Mouse (Mus musculus): ENCODE results near the gene Krtap3-1. TPM values are rescaled to one million over a fixed set of nuclear protein-coding genes. Genes with fewer than 3 reads are reported as not detected.

The Krtap3-1 gene
- polyA plus RNA-seq, 1 experiment from 2014 or later = not detected

GRCm38 (mm10) chr11:99574106-99574505 is 7.7 kb upstream of the Krtap3-1 start:
- Histone ChIP-seq H3K4me2 (replicated peaks) (peak overlapping the region; percentile 35), H3K27me3 (no peaks in the 10 kb centered on the region), H3K36me3 (no peaks in the 10 kb centered on the region), H3K9me3 (no peaks in the 10 kb centered on the region), H3K27ac (no peak overlapping the region), H3K4me3 (no peak overlapping the region), H3K4me1 (no peaks in the 10 kb centered on the region), H3K9ac (no peak overlapping the region)
- ATAC-seq (ENCODE audit: insufficient number of reproducible peaks, insufficient read depth, low FRiP score, low TSS enrichment) = no peak
- WGBS = 3% methylated on average over 7 of the region's 7 CpGs

GRCm38 (mm10) chr11:99573164-99573563 is 6.7 kb upstream of the Krtap3-1 start:
- Histone ChIP-seq H3K9me3 (no peaks in the 10 kb centered on the region), H3K4me1 (no peaks in the 10 kb centered on the region), H3K9ac (no peak overlapping the region), H3K4me2 (replicated peaks) (no peak overlapping the region), H3K4me3 (no peak overlapping the region), H3K27ac (no peak overlapping the region), H3K36me3 (no peaks in the 10 kb centered on the region), H3K27me3 (no peaks in the 10 kb centered on the region)
- 66% methylated on average over 4 of the region's 4 CpGs for WGBS
- ATAC-seq (ENCODE audit: insufficient number of reproducible peaks, insufficient read depth, low FRiP score, low TSS enrichment) = no peak

GRCm38 (mm10) chr11:99562580-99562979 is 3.9 kb downstream of the Krtap3-1 start:
- H3K4me2 ChIP-seq (replicated peaks) = no peak overlapping the region
- H3K27ac ChIP-seq = no peak overlapping the region
- 80% methylated on average over 6 of the region's 6 CpGs for WGBS
- no peak overlapping the region for H3K4me3 ChIP-seq
- no peaks in the 10 kb centered on the region for H3K36me3 ChIP-seq
- no peaks in the 10 kb centered on the region for H3K27me3 ChIP-seq
- H3K9ac ChIP-seq = no peak overlapping the region
- no peaks in the 10 kb centered on the region for H3K4me1 ChIP-seq
- ATAC-seq (ENCODE audit: insufficient number of reproducible peaks, insufficient read depth, low FRiP score, low TSS enrichment) = no peak
- no peaks in the 10 kb centered on the region for H3K9me3 ChIP-seq

- Histone ChIP-seq H3K4me2 (replicated peaks) (no peak within 1 kb of the TSS), H3K36me3 (no peaks in the 10 kb centered on the region), H3K4me3 (no peak within 1 kb of the TSS), H3K9ac (no peak within 1 kb of the TSS), H3K27me3 (no peaks in the 10 kb centered on the region), H3K27ac (no peak within 1 kb of the TSS), H3K9me3 (no peaks in the 10 kb centered on the region), H3K4me1 (no peaks in the 10 kb centered on the region)
- WGBS = 89% methylated on average over 9 of the region's 9 CpGs
- no peak for ATAC-seq (ENCODE audit: insufficient number of reproducible peaks, insufficient read depth, low FRiP score, low TSS enrichment)
Measured at GRCm38 (mm10) chr11:99559366-99559765, 7.1 kb downstream of the Krtap3-1 start, which contains the start of gene Gm11939. Gene Gm11939 (minus strand): TSS chr11:99559466.

GRCm38 (mm10) chr11:99557976-99558745 is 8.3 kb downstream of the Krtap3-1 start:
- Histone ChIP-seq H3K4me1 (no peaks in the 10 kb centered on the region), H3K4me3 (no peak overlapping the region)

GRCm38 (mm10) chr11:99556753-99557152 is 9.7 kb downstream of the Krtap3-1 start, which contains the start of gene Krtap3-2:
Gene Krtap3-2 (minus strand): TSS chr11:99556853.
- WGBS = 79% methylated on average over 2 of the region's 2 CpGs
- Histone ChIP-seq H3K4me1 (no peaks in the 10 kb centered on the region), H3K4me2 (replicated peaks) (no peak within 1 kb of the TSS), H3K9me3 (no peaks in the 10 kb centered on the region), H3K9ac (no peak within 1 kb of the TSS), H3K36me3 (no peaks in the 10 kb centered on the region), H3K27ac (no peak within 1 kb of the TSS), H3K27me3 (no peaks in the 10 kb centered on the region), H3K4me3 (no peak within 1 kb of the TSS)
- ATAC-seq (ENCODE audit: insufficient number of reproducible peaks, insufficient read depth, low FRiP score, low TSS enrichment) = no peak

More at GRCm38 (mm10) chr11:99557976-99558745, 8.3 kb downstream of the Krtap3-1 start:
- Histone ChIP-seq H3K9ac (no peak overlapping the region), H3K27ac (no peak overlapping the region), H3K36me3 (no peaks in the 10 kb centered on the region), H3K9me3 (no peaks in the 10 kb centered on the region), H3K4me2 (replicated peaks) (no peak overlapping the region), H3K27me3 (no peaks in the 10 kb centered on the region)
- WGBS = 68% methylated on average over 3 of the region's 3 CpGs
- no peak for ATAC-seq (ENCODE audit: insufficient number of reproducible peaks, insufficient read depth, low FRiP score, low TSS enrichment)

GRCm38 (mm10) chr11:99556195-99556594 is 10.2 kb downstream of the Krtap3-1 start:
- Histone ChIP-seq H3K4me2 (replicated peaks) (no peak overlapping the region), H3K4me3 (no peak overlapping the region), H3K4me1 (no peaks in the 10 kb centered on the region), H3K9me3 (no peaks in the 10 kb centered on the region), H3K27me3 (no peaks in the 10 kb centered on the region), H3K36me3 (no peaks in the 10 kb centered on the region), H3K27ac (no peak overlapping the region), H3K9ac (no peak overlapping the region)
- 81% methylated on average over 2 of the region's 2 CpGs for WGBS
- no peak for ATAC-seq (ENCODE audit: insufficient number of reproducible peaks, insufficient read depth, low FRiP score, low TSS enrichment)

GRCm38 (mm10) chr11:99550765-99551164 is 15.7 kb downstream of the Krtap3-1 start, which contains the start of gene Krtap3-3:
Gene Krtap3-3 (minus strand): TSS chr11:99550865.
- Histone ChIP-seq H3K36me3 (no peaks in the 10 kb centered on the region), H3K9ac (no peak within 1 kb of the TSS), H3K4me1 (no peaks in the 10 kb centered on the region), H3K27me3 (no peaks in the 10 kb centered on the region), H3K4me2 (replicated peaks) (no peak within 1 kb of the TSS), H3K9me3 (no peaks in the 10 kb centered on the region), H3K4me3 (no peak within 1 kb of the TSS), H3K27ac (no peak within 1 kb of the TSS)
- no peak for ATAC-seq (ENCODE audit: insufficient number of reproducible peaks, insufficient read depth, low FRiP score, low TSS enrichment)
- 72% methylated on average over 4 of the region's 4 CpGs for WGBS

GRCm38 (mm10) chr11:99547892-99548291 is 18.5 kb downstream of the Krtap3-1 start:
- H3K4me2 ChIP-seq (replicated peaks) = no peak overlapping the region
- H3K27ac ChIP-seq = no peak overlapping the region
- ATAC-seq (ENCODE audit: insufficient number of reproducible peaks, insufficient read depth, low FRiP score, low TSS enrichment) = no peak
- no peaks in the 10 kb centered on the region for H3K27me3 ChIP-seq
- H3K36me3 ChIP-seq = no peaks in the 10 kb centered on the region
- H3K4me3 ChIP-seq = no peak overlapping the region
- H3K9me3 ChIP-seq = no peaks in the 10 kb centered on the region
- no peaks in the 10 kb centered on the region for H3K4me1 ChIP-seq
- H3K9ac ChIP-seq = no peak overlapping the region

GRCm38 (mm10) chr11:99539721-99540120 is 26.7 kb downstream of the Krtap3-1 start:
- no peak overlapping the region for H3K27ac ChIP-seq
- 41% methylated on average over 9 of the region's 9 CpGs for WGBS
- H3K4me1 ChIP-seq = no peaks in the 10 kb centered on the region
- H3K9me3 ChIP-seq = no peaks in the 10 kb centered on the region
- no peak overlapping the region for H3K4me2 ChIP-seq (replicated peaks)
- no peak overlapping the region for H3K9ac ChIP-seq
- no peak overlapping the region for H3K4me3 ChIP-seq
- H3K27me3 ChIP-seq = no peaks in the 10 kb centered on the region
- no peaks in the 10 kb centered on the region for H3K36me3 ChIP-seq
- ATAC-seq (ENCODE audit: insufficient number of reproducible peaks, insufficient read depth, low FRiP score, low TSS enrichment) = no peak

GRCm38 (mm10) chr11:99521288-99521860 is 45.1 kb downstream of the Krtap3-1 start, which contains the start of gene Krt39:
Gene Krt39 (minus strand): TSS chr11:99521338.
- H3K4me1 ChIP-seq = no peaks in the 10 kb centered on the region
- 80% methylated on average over 13 of the region's 13 CpGs for WGBS
- no peak within 1 kb of the TSS for H3K4me3 ChIP-seq
- no peaks in the 10 kb centered on the region for H3K36me3 ChIP-seq
- no peak within 1 kb of the TSS for H3K4me2 ChIP-seq (replicated peaks)
- H3K9me3 ChIP-seq = no peaks in the 10 kb centered on the region
- no peak for ATAC-seq (ENCODE audit: insufficient number of reproducible peaks, insufficient read depth, low FRiP score, low TSS enrichment)
- no peak within 1 kb of the TSS for H3K27ac ChIP-seq
- no peak within 1 kb of the TSS for H3K9ac ChIP-seq
- H3K27me3 ChIP-seq = no peaks in the 10 kb centered on the region

All from embryonic facial prominence, embryonic 12.5 days (tissue).